Mouse (Mus musculus) kidney, adult 9 months (tissue): ENCODE data around the gene 4930442H23Rik.

Source experiments
- DNase-seq: peaks from one replicate; pipeline ENCODE4 v3.0.0; 2022

The 4930442H23Rik gene

GRCm38 (mm10) chr10:81143157-81143633, 40.5 kb downstream of the 4930442H23Rik start:
- no peak for DNase-seq

GRCm38 (mm10) chr10:81142551-81142981, 41.1 kb downstream of the 4930442H23Rik start:
- DNase-seq = no peak

GRCm38 (mm10) chr10:81141455-81142210, 42.0 kb downstream of the 4930442H23Rik start:
- no peak for DNase-seq

- DNase-seq = no peak
Observed at GRCm38 (mm10) chr10:81140717-81141454, 42.8 kb downstream of the 4930442H23Rik start.

GRCm38 (mm10) chr10:81140005-81140404, 43.6 kb downstream of the 4930442H23Rik start:
- DNase-seq = no peak

GRCm38 (mm10) chr10:81139529-81139846, 44.2 kb downstream of the 4930442H23Rik start:
- DNase-seq = no peak

GRCm38 (mm10) chr10:81138821-81139528, 44.7 kb downstream of the 4930442H23Rik start:
- no peak for DNase-seq

- peak; percentile 52 for DNase-seq
Observed at GRCm38 (mm10) chr10:81138131-81138782, 45.4 kb downstream of the 4930442H23Rik start.

GRCm38 (mm10) chr10:81137252-81138130, 46.2 kb downstream of the 4930442H23Rik start:
- peak; percentile 100 for DNase-seq

GRCm38 (mm10) chr10:81136706-81137231, 46.9 kb downstream of the 4930442H23Rik start:
- peak; percentile 93 for DNase-seq

- DNase-seq = peak; percentile 81
Observed at GRCm38 (mm10) chr10:81135831-81136705, 47.6 kb downstream of the 4930442H23Rik start.

- peak; percentile 74 for DNase-seq
Observed at GRCm38 (mm10) chr10:81134966-81135681, 48.5 kb downstream of the 4930442H23Rik start, which contains the start of gene Zbtb7a. Zbtb7a (plus strand) TSS chr10:81135220.

GRCm38 (mm10) chr10:81134181-81134587, 49.5 kb downstream of the 4930442H23Rik start:
- peak; percentile 91 for DNase-seq
